Mouse (Mus musculus) forebrain, embryonic 14.5 days (tissue): ENCODE measurements around the gene Tap1. TPM values are rescaled to one million over a fixed set of nuclear protein-coding genes. Genes with fewer than 3 reads are reported as not detected.

ENCODE experiments used
- ATAC-seq: fragments of 200-750 bp; cut with Nextera tagmentation; 2 replicates; pipeline ENCODE4 v1.8.0; 2017; ENCODE audit warnings: mild to moderate bottlenecking, moderate library complexity
- DNase-seq: peaks from one replicate; pipeline ENCODE4 v3.0.0-alpha.2; 2015; ENCODE audit warnings: low spot score
- H3K27ac ChIP-seq: fragments of 300-500 bp; sonication (generic); 2 replicates; pipeline ENCODE4 v1.5.1; 2014; ENCODE audit warnings: low read depth, mild to moderate bottlenecking, control low read depth, low read length, moderate library complexity
- H3K27me3 ChIP-seq: fragments of 300-500 bp; sonication (generic); replicated peaks from 2 replicates; pipeline ENCODE4 v1.6.1; 2014; ENCODE audit warnings: low read length, control low read depth, mixed read lengths; ENCODE audit not compliant: control insufficient read depth, insufficient read depth
- H3K36me3 ChIP-seq: fragments of 300-500 bp; sonication (generic); 2 replicates; pipeline ENCODE4 v1.6.1; 2014; ENCODE audit warnings: low read length, control low read depth; ENCODE audit not compliant: control insufficient read depth, insufficient read depth
- H3K4me1 ChIP-seq: fragments of 300-500 bp; sonication (generic); 2 replicates; pipeline ENCODE4 v1.6.1; 2014; ENCODE audit warnings: antibody characterized with exemption, low read length, control low read depth; ENCODE audit not compliant: control insufficient read depth, insufficient read depth
- H3K4me2 ChIP-seq: fragments of 300-500 bp; sonication (generic); 2 replicates; pipeline ENCODE4 v1.6.1; 2014; ENCODE audit warnings: mild to moderate bottlenecking, control low read depth, low read length
- H3K4me3 ChIP-seq: fragments of 300-500 bp; sonication (generic); 2 replicates; pipeline ENCODE4 v1.5.1; 2014; ENCODE audit warnings: low read depth, low read length, control low read depth
- H3K9ac ChIP-seq: fragments of 300-500 bp; sonication (generic); 2 replicates; pipeline ENCODE4 v1.6.1; 2014; ENCODE audit warnings: mild to moderate bottlenecking, low read length, control low read depth, moderate library complexity
- H3K9me3 ChIP-seq: fragments of 300-500 bp; sonication (generic); replicated peaks from 2 replicates; pipeline ENCODE4 v1.6.1; 2016; ENCODE audit warnings: low read length, control low read depth, mixed read lengths; ENCODE audit not compliant: control insufficient read depth
- WGBS: fragments of 180-500 bp; shearing (Covaris S2); extraction: QIAGEN DNeasy Blood & Tissue Kit; methylation state at CpG from one replicate; pipeline ENCODE4 v1.1.7; 2014; 5-methylcytosine and 5-hydroxymethylcytosine counted together
- polyA plus RNA-seq: library from polyadenylated mRNA; unstranded; fragments of >200 nt; fragmentation: Nextera tagmentation; extraction: Ambion mirVana; gene quantifications from 2 replicates; pipeline ENCODE4 v1.2.1, GENCODE M21; 2014

The Tap1 gene
- polyA plus RNA-seq, 1 experiment from 2014 or later = 1.1 TPM

- Histone ChIP-seq H3K4me1 (no peaks in the 10 kb centered on the region), H3K4me2 (no peak overlapping the region), H3K9ac (no peak overlapping the region), H3K36me3 (no peaks in the 10 kb centered on the region), H3K4me3 (no peak overlapping the region), H3K9me3 (0 out of 2 replicates have a peak, but pooled peaks cover 2% of the 10 kb centered on the region), H3K27ac (no peak overlapping the region), H3K27me3 (no peaks in the 10 kb centered on the region)
- DNase-seq (no peak), ATAC-seq (no peak)
- 93% methylated on average over 5 of the region's 5 CpGs for WGBS
Observed at GRCm38 (mm10) chr17:34172528-34172927, 14.8 kb upstream of the Tap1 start.

- 62% methylated on average over 1 of the region's 1 CpGs for WGBS
- no peak overlapping the region for H3K9ac ChIP-seq
- H3K27ac ChIP-seq = no peak overlapping the region
- no peaks in the 10 kb centered on the region for H3K4me1 ChIP-seq
- no peak overlapping the region for H3K4me3 ChIP-seq
- H3K36me3 ChIP-seq = no peaks in the 10 kb centered on the region
- DNase-seq = no peak
- H3K4me2 ChIP-seq = no peak overlapping the region
- H3K9me3 ChIP-seq = 0 out of 2 replicates have a peak, but pooled peaks cover 2% of the 10 kb centered on the region
- H3K27me3 ChIP-seq = no peaks in the 10 kb centered on the region
- ATAC-seq = no peak
Observed at GRCm38 (mm10) chr17:34174075-34174474, 13.3 kb upstream of the Tap1 start.

- Histone ChIP-seq H3K36me3 (no peaks in the 10 kb centered on the region), H3K9ac (no peak overlapping the region), H3K4me1 (no peaks in the 10 kb centered on the region), H3K9me3 (0 out of 2 replicates have a peak, but pooled peaks cover 2% of the 10 kb centered on the region), H3K27ac (no peak overlapping the region), H3K4me2 (no peak overlapping the region), H3K27me3 (no peaks in the 10 kb centered on the region), H3K4me3 (no peak overlapping the region)
- ATAC-seq (no peak), DNase-seq (no peak)
- 70% methylated on average over 4 of the region's 4 CpGs for WGBS
Observed at GRCm38 (mm10) chr17:34177179-34177578, 10.2 kb upstream of the Tap1 start.

GRCm38 (mm10) chr17:34179019-34179418 is 8.3 kb upstream of the Tap1 start:
- H3K27ac ChIP-seq = no peak overlapping the region
- H3K27me3 ChIP-seq = 0 out of 2 replicates have a peak, but pooled peaks cover 2% of the 10 kb centered on the region
- H3K4me3 ChIP-seq = no peak overlapping the region
- H3K4me2 ChIP-seq = no peak overlapping the region
- DNase-seq (no peak), ATAC-seq (no peak)
- 70% methylated on average over 6 of the region's 6 CpGs for WGBS
- H3K9me3 ChIP-seq = 0 out of 2 replicates have a peak, but pooled peaks cover 2% of the 10 kb centered on the region
- H3K36me3 ChIP-seq = no peaks in the 10 kb centered on the region
- H3K9ac ChIP-seq = no peak overlapping the region
- H3K4me1 ChIP-seq = no peaks in the 10 kb centered on the region

GRCm38 (mm10) chr17:34179913-34180859 is 7.2 kb upstream of the Tap1 start:
- WGBS = 76% methylated on average over 13 of the region's 13 CpGs
- 0 out of 2 replicates have a peak, but pooled peaks cover 3% of the 10 kb centered on the region for H3K27me3 ChIP-seq
- H3K27ac ChIP-seq = no peak overlapping the region
- H3K9ac ChIP-seq = no peak overlapping the region
- H3K4me2 ChIP-seq = no peak overlapping the region
- H3K36me3 ChIP-seq = no peaks in the 10 kb centered on the region
- H3K4me3 ChIP-seq = no peak overlapping the region
- no peak for DNase-seq
- H3K4me1 ChIP-seq = no peaks in the 10 kb centered on the region
- ATAC-seq = no peak
- 0 out of 2 replicates have a peak, but pooled peaks cover 2% of the 10 kb centered on the region for H3K9me3 ChIP-seq

GRCm38 (mm10) chr17:34183564-34184219 is 3.7 kb upstream of the Tap1 start:
- H3K36me3 ChIP-seq = no peaks in the 10 kb centered on the region
- 77% methylated on average over 15 of the region's 15 CpGs for WGBS
- H3K9ac ChIP-seq = no peak overlapping the region
- H3K4me2 ChIP-seq = no peak overlapping the region
- DNase-seq (no peak), ATAC-seq (no peak)
- H3K4me3 ChIP-seq = no peak overlapping the region
- no peaks in the 10 kb centered on the region for H3K9me3 ChIP-seq
- no peak overlapping the region for H3K27ac ChIP-seq
- peaks cover 9% of the 10 kb centered on the region for H3K4me1 ChIP-seq
- peaks cover 26% of the 10 kb centered on the region for H3K27me3 ChIP-seq

GRCm38 (mm10) chr17:34185526-34185925 is 1.8 kb upstream of the Tap1 start:
- Histone ChIP-seq H3K4me3 (no peak overlapping the region), H3K27me3 (peaks cover 32% of the 10 kb centered on the region), H3K27ac (no peak overlapping the region), H3K4me1 (peaks cover 9% of the 10 kb centered on the region), H3K9me3 (no peaks in the 10 kb centered on the region), H3K4me2 (no peak overlapping the region), H3K9ac (no peak overlapping the region), H3K36me3 (no peaks in the 10 kb centered on the region)
- 89% methylated on average over 9 of the region's 9 CpGs for WGBS
- no peak for DNase-seq
- no peak for ATAC-seq

- ATAC-seq = no peak
- no peak for DNase-seq
Observed at GRCm38 (mm10) chr17:34186885-34187260, 480 bp upstream of the Tap1 start.

More at GRCm38 (mm10) chr17:34186885-34187260, 480 bp upstream of the Tap1 start:
- Histone ChIP-seq H3K9me3 (no peaks in the 10 kb centered on the region), H3K4me3 (peak overlapping the region; percentile 39), H3K27ac (no peak overlapping the region), H3K4me1 (peaks cover 9% of the 10 kb centered on the region), H3K4me2 (peak overlapping the region; percentile 78), H3K36me3 (no peaks in the 10 kb centered on the region), H3K27me3 (peaks cover 34% of the 10 kb centered on the region), H3K9ac (peak overlapping the region; percentile 61; the same call in 1 of the 2 replicates)
- 2% methylated on average over 14 of the region's 14 CpGs for whole genome bisulfite sequencing
